Mouse (Mus musculus): ENCODE data around the gene Esyt3. TPM values are rescaled to one million over a fixed set of nuclear protein-coding genes. Genes with fewer than 3 reads are reported as not detected.
A peak's percentile ranks its signal among the peaks of the same experiment; 100 is the strongest.

Gene Esyt3
- total RNA-seq, 2 experiments from 2014 or later, result not detected

- Histone ChIP-seq H3K27ac (no peak overlapping the region), H3K4me3 (no peak overlapping the region)
- DNase-seq, result no peak
- intact Hi-C loops (cut with DNase I), result no loop called here
- TF ChIP-seq CTCF (IDR thresholded peaks at IDR 0.05), result no peak
Measured at GRCm38 (mm10) chr9:99341600-99341999, 16.8 kb downstream of the Esyt3 start.

GRCm38 (mm10) chr9:99340126-99340525, 18.2 kb downstream of the Esyt3 start:
- no peak overlapping the region for H3K4me3 ChIP-seq
- no peak for TF ChIP-seq CTCF (IDR thresholded peaks at IDR 0.05)
- intact Hi-C loops (cut with DNase I), result no loop called here

GRCm38 (mm10) chr9:99339182-99339581, 19.2 kb downstream of the Esyt3 start:
- intact Hi-C loops (cut with DNase I), result no loop called here

More at GRCm38 (mm10) chr9:99340126-99340525, 18.2 kb downstream of the Esyt3 start:
- DNase-seq, result no peak
- H3K27ac ChIP-seq, result no peak overlapping the region

GRCm38 (mm10) chr9:99338293-99338692, 20.1 kb downstream of the Esyt3 start:
- no peak for DNase-seq
- Histone ChIP-seq H3K4me3 (no peak overlapping the region), H3K27ac (no peak overlapping the region)
- TF ChIP-seq CTCF (IDR thresholded peaks at IDR 0.05), result no peak
- intact Hi-C loops (cut with DNase I), result no loop called here

More at GRCm38 (mm10) chr9:99339182-99339581, 19.2 kb downstream of the Esyt3 start:
- H3K4me3 ChIP-seq, result no peak overlapping the region
- no peak for DNase-seq
- no peak overlapping the region for H3K27ac ChIP-seq
- TF ChIP-seq CTCF (IDR thresholded peaks at IDR 0.05), result peak; percentile 42

- no peak for TF ChIP-seq CTCF (IDR thresholded peaks at IDR 0.05)
- Histone ChIP-seq H3K4me3 (no peak overlapping the region), H3K27ac (no peak overlapping the region)
- no peak for DNase-seq
- intact Hi-C loops (cut with DNase I), result no loop called here
Measured at GRCm38 (mm10) chr9:99336538-99336937, 21.8 kb downstream of the Esyt3 start.

GRCm38 (mm10) chr9:99326881-99327280, 31.5 kb downstream of the Esyt3 start:
- Histone ChIP-seq H3K4me3 (no peak overlapping the region), H3K27ac (no peak overlapping the region)
- no peak for TF ChIP-seq CTCF (IDR thresholded peaks at IDR 0.05)
- intact Hi-C loops (cut with DNase I), result no loop called here
- DNase-seq, result no peak

GRCm38 (mm10) chr9:99325961-99326360, 32.4 kb downstream of the Esyt3 start:
- Histone ChIP-seq H3K4me3 (no peak overlapping the region), H3K27ac (no peak overlapping the region)
- intact Hi-C loops (cut with DNase I), result no loop called here
- DNase-seq, result no peak
- TF ChIP-seq CTCF (IDR thresholded peaks at IDR 0.05), result no peak

- intact Hi-C loops (cut with DNase I), result no loop called here
- Histone ChIP-seq H3K4me3 (no peak overlapping the region), H3K27ac (no peak overlapping the region)
- TF ChIP-seq CTCF (IDR thresholded peaks at IDR 0.05), result no peak
- DNase-seq, result no peak
Measured at GRCm38 (mm10) chr9:99325208-99325929, 33.0 kb downstream of the Esyt3 start.

GRCm38 (mm10) chr9:99320006-99320405, 38.4 kb downstream of the Esyt3 start:
- no peak for TF ChIP-seq CTCF (IDR thresholded peaks at IDR 0.05)
- intact Hi-C loops (cut with DNase I), result no loop called here
- H3K27ac ChIP-seq, result no peak overlapping the region
- no peak overlapping the region for H3K4me3 ChIP-seq
- no peak for DNase-seq

- no peak for DNase-seq
- Histone ChIP-seq H3K27ac (no peak overlapping the region), H3K4me3 (no peak overlapping the region)
- TF ChIP-seq CTCF (IDR thresholded peaks at IDR 0.05), result no peak
- intact Hi-C loops (cut with DNase I), result no loop called here
Measured at GRCm38 (mm10) chr9:99319343-99319951, 38.9 kb downstream of the Esyt3 start.

- intact Hi-C loops (cut with DNase I), result no loop called here
- no peak for TF ChIP-seq CTCF (IDR thresholded peaks at IDR 0.05)
- Histone ChIP-seq H3K27ac (no peak overlapping the region), H3K4me3 (no peak overlapping the region)
- DNase-seq, result no peak
Measured at GRCm38 (mm10) chr9:99306226-99306625, 52.1 kb downstream of the Esyt3 start.

- intact Hi-C loops (cut with DNase I), result no loop called here
- Histone ChIP-seq H3K4me3 (no peak overlapping the region), H3K27ac (no peak overlapping the region)
- TF ChIP-seq CTCF (IDR thresholded peaks at IDR 0.05), result no peak
- DNase-seq, result no peak
Measured at GRCm38 (mm10) chr9:99304296-99304695, 54.1 kb downstream of the Esyt3 start.

Other genes starting within 250 kb of the Esyt3 start
- 1 to 10 TPM; 4.5 to 6.1 TPM for gene Pik3cb, start 217.9 kb downstream of the Esyt3 start, total RNA-seq (2021)
- gene Faiml, start 121.3 kb downstream of the Esyt3 start, total RNA-seq (2021), result not detected
- 1 to 10 TPM; 2.1 TPM for gene Cep70, start 115.2 kb downstream of the Esyt3 start, total RNA-seq (2021)
- 1 to 10 TPM; 5.0 to 5.7 TPM for gene Mras, start 78.8 kb upstream of the Esyt3 start, total RNA-seq (2021)
- gene Nme9, start 92.9 kb upstream of the Esyt3 start, total RNA-seq (2021), result not detected
- gene Armc8, start 210.3 kb upstream of the Esyt3 start, total RNA-seq (2021), result 10 to 100 TPM; 26.7 to 27.9 TPM
- gene Dbr1, start 217.2 kb upstream of the Esyt3 start, total RNA-seq (2021), result 1 to 10 TPM; 4.2 to 5.2 TPM